Comparison of ENCODE assay signal across 8 mouse cellular contexts in genomic region chr11:116654255-116654821, GRCm38 (mm10). TPM values are rescaled to one million over a fixed set of nuclear protein-coding genes. Genes with fewer than 3 reads are reported as not detected.
DNase-seq lines count a peak whose midpoint lies in the region; ATAC-seq lines count a peak whose summit lies in the region.

TSS of gene Cygb (minus strand) at chr11:116654313.

- H3K27ac ChIP-seq in heart, embryonic 10.5 days: peak within 1 kb of the TSS; percentile 10
- peak within 1 kb of the TSS; percentile 59 for H3K27ac ChIP-seq in midbrain, embryonic 10.5 days (replicated peaks)

- DNase-seq in urinary bladder, postnatal 25 days (ENCODE audit: low spot score): peak; percentile 35
- DNase-seq in urinary bladder, postnatal 10 days (ENCODE audit: low spot score): no peak
- DNase-seq in cerebellum, postnatal 36 days: peak; percentile 82 to 83
- no peak for DNase-seq in heart, embryonic 10.5 days (ENCODE audit: low spot score)
- DNase-seq in layer of hippocampus, postnatal 10 days (ENCODE audit: low spot score in 2 of 2): peak in 1 of 2 experiments; percentile 40
- DNase-seq in midbrain, embryonic 10.5 days (ENCODE audit: low spot score): peak; percentile 60
- no peak for DNase-seq in thymus, postnatal 25 days

- H3K4me3 ChIP-seq in heart, embryonic 10.5 days: peak within 1 kb of the TSS; percentile 66
- peak within 1 kb of the TSS; percentile 69 for H3K4me3 ChIP-seq in midbrain, embryonic 10.5 days

- WGBS in heart, embryonic 10.5 days: 3% methylated on average over 28 of the region's 28 CpGs
- WGBS in midbrain, embryonic 10.5 days: 5% methylated on average over 28 of the region's 28 CpGs

- peaks cover 61% of the 10 kb centered on the region for H3K27me3 ChIP-seq in heart, embryonic 10.5 days (ENCODE audit: insufficient read depth, poor library complexity, severe bottlenecking)
- peaks cover 80% of the 10 kb centered on the region for H3K27me3 ChIP-seq in midbrain, embryonic 10.5 days (ENCODE audit: low read depth, poor library complexity, severe bottlenecking)

- H3K4me1 ChIP-seq in heart, embryonic 10.5 days: peaks cover 60% of the 10 kb centered on the region
- H3K4me1 ChIP-seq in midbrain, embryonic 10.5 days: peaks cover 54% of the 10 kb centered on the region

- no peaks in the 10 kb centered on the region for H3K9me3 ChIP-seq in heart, embryonic 10.5 days
- no peaks in the 10 kb centered on the region for H3K9me3 ChIP-seq in midbrain, embryonic 10.5 days (replicated peaks)

- ATAC-seq in monocyte, adult 5-6 weeks (replicated peaks; ENCODE audit: insufficient number of reproducible peaks, low FRiP score, low TSS enrichment, poor library complexity, severe bottlenecking): no peak

- H3K36me3 ChIP-seq in heart, embryonic 10.5 days: no peaks in the 10 kb centered on the region
- no peaks in the 10 kb centered on the region for H3K36me3 ChIP-seq in midbrain, embryonic 10.5 days

RNA-seq across cellular contexts. Expression of gene Cygb, which starts in this region (rescaled TPM):
- polyA plus RNA-seq in heart, embryonic 10.5 days (2016; fragmentation: Nextera tagmentation; extraction: Ambion mirVana): 1.0 and 2.8 TPM in 2 replicates
- 10 to 100 TPM; 33.0 to 42.3 TPM for total RNA-seq in layer of hippocampus, postnatal 10 days (2021)
- 2.5 and 2.8 TPM in 2 replicates for polyA plus RNA-seq in midbrain, embryonic 10.5 days (2016; fragmentation: Nextera tagmentation; extraction: Ambion mirVana)
- total RNA-seq in monocyte, adult 5-6 weeks (2017): 0.29 TPM in 1 of 3 replicates, not detected in the others

Comparison
In these comparisons a context has a peak if more than half of its experiments do, and no peak if none do; other contexts are left out.
1. RNA of gene Cygb (total RNA-seq): 33.0 to 42.3 TPM in layer of hippocampus, postnatal 10 days; 0.29 TPM in monocyte, adult 5-6 weeks; every median in the first group is over 10 times any median in the second.
2. DNase-seq: peak in urinary bladder, postnatal 25 days (single experiment), cerebellum, postnatal 36 days (2 of 2) and midbrain, embryonic 10.5 days (single experiment); none in urinary bladder, postnatal 10 days (single experiment), heart, embryonic 10.5 days (single experiment) and thymus, postnatal 25 days (single experiment).